Mouse (Mus musculus) spleen, adult 2 months (tissue): ENCODE measurements at regions not wholly inside any gene's neighbourhood (a gene's known extent, or its start where the extent isn't known, plus 50 kb on each side); places are given as distances from the start of the nearest gene placed in this dataset.

Source experiments
- DNase-seq, 2 experiments: peaks; one replicate each; pipeline versions ENCODE4 v3.0.0 to v3.0.0-alpha.2; 2012 to 2021; ENCODE audit warnings: low spot score in 2 of 2, low read depth in 1 of 2
- H3K27ac ChIP-seq: fragments of 200-500 bp; 2 replicates; pipeline ENCODE4 v1.5.1; 2012; ENCODE audit warnings: low read length, inconsistent platforms; ENCODE audit not compliant: insufficient read depth
- H3K27me3 ChIP-seq: fragments of 200-500 bp; 2 replicates; pipeline ENCODE4 v1.6.1; 2012; ENCODE audit warnings: mild to moderate bottlenecking, moderate library complexity, low read length, inconsistent platforms; ENCODE audit not compliant: control insufficient read depth, insufficient read depth
- H3K36me3 ChIP-seq: fragments of 200-500 bp; 2 replicates; pipeline ENCODE4 v1.6.1; 2012; ENCODE audit warnings: mild to moderate bottlenecking, low read length, inconsistent platforms; ENCODE audit not compliant: control insufficient read depth, insufficient read depth
- H3K4me1 ChIP-seq: fragments of 200-500 bp; 2 replicates; pipeline ENCODE4 v1.6.1; 2011; ENCODE audit warnings: inconsistent platforms; ENCODE audit not compliant: control insufficient read depth, insufficient read depth, insufficient read length
- H3K4me3 ChIP-seq: fragments of 200-500 bp; 2 replicates; pipeline ENCODE4 v1.5.1; 2011; ENCODE audit warnings: mild to moderate bottlenecking, inconsistent platforms; ENCODE audit not compliant: insufficient read depth, insufficient read length; ENCODE audit errors: extremely low read depth
- CTCF ChIP-seq: fragments of 200-500 bp; IDR thresholded peaks from 2 replicates; pipeline ENCODE4 v1.5.1; 2011; ENCODE audit warnings: mild to moderate bottlenecking, inconsistent platforms; ENCODE audit not compliant: insufficient read depth, insufficient read length, insufficient replicate concordance; ENCODE audit errors: extremely low read depth
- POLR2A ChIP-seq: fragments of 200-500 bp; IDR thresholded peaks from 2 replicates; pipeline ENCODE4 v1.6.1; 2011; ENCODE audit warnings: low read depth, low read length, inconsistent platforms
- WGBS: fragments of 180-500 bp; shearing (Covaris S2); methylation state at CpG from one replicate; pipeline ENCODE4 v1.1.7; 2018; 5-methylcytosine and 5-hydroxymethylcytosine counted together

DNA sequence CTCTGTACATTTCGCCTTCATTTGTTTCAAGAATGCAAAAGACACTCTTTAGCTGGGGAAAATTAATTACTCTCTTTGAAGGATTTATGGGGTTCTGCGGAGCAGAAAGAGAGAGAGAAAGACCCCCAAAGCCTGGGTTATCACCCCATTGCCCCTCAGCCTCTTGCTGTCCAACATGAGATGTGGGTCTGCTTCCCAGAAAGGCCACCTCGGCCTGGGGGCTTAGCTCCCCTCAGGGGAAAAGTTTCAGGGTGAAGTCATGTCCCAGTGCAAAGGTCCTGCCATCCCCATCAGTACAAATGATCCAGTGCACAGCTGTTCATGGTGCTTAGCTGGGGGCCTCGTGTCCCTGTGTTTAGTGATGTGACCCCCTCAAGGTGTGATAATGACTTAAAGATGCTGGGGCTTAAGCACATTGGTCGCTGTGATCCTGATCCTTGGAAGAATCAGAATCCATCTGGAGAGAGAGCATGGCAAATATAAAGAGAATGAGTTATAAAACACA is 67.5 kb upstream of the Cd180 start:
- WGBS, result 86% methylated on average over 5 of the region's 5 CpGs
- DNase-seq, result no peak
- no peak overlapping the region for H3K4me3 ChIP-seq
- no peaks in the 10 kb centered on the region for H3K27me3 ChIP-seq
- no peaks in the 10 kb centered on the region for H3K4me1 ChIP-seq
- TF ChIP-seq CTCF, result no peak
- TF ChIP-seq POLR2A, result no peak
- no peak overlapping the region for H3K27ac ChIP-seq
- H3K36me3 ChIP-seq, result no peaks in the 10 kb centered on the region

GRCm38 (mm10) chr13:102627786-102628185 is 65.6 kb upstream of the Cd180 start:
- Histone ChIP-seq H3K36me3 (no peaks in the 10 kb centered on the region), H3K4me3 (no peak overlapping the region), H3K4me1 (no peaks in the 10 kb centered on the region), H3K27me3 (no peaks in the 10 kb centered on the region), H3K27ac (no peak overlapping the region)
- no peak for TF ChIP-seq POLR2A
- TF ChIP-seq CTCF, result no peak
- 97% methylated on average over 4 of the region's 4 CpGs for WGBS
- DNase-seq, result no peak

GRCm38 (mm10) chr13:102629176-102629575 is 64.2 kb upstream of the Cd180 start:
- WGBS, result 92% methylated on average over 7 of the region's 7 CpGs
- no peaks in the 10 kb centered on the region for H3K27me3 ChIP-seq
- no peak for DNase-seq

GRCm38 (mm10) chr13:102634236-102634957 is 59.0 kb upstream of the Cd180 start:
- Histone ChIP-seq H3K36me3 (no peaks in the 10 kb centered on the region), H3K4me1 (no peaks in the 10 kb centered on the region), H3K4me3 (no peak overlapping the region), H3K27me3 (no peaks in the 10 kb centered on the region), H3K27ac (no peak overlapping the region)
- no peak for DNase-seq
- 78% methylated on average over 10 of the region's 10 CpGs for WGBS
- TF ChIP-seq POLR2A (no peak), CTCF (no peak)

More at GRCm38 (mm10) chr13:102629176-102629575, 64.2 kb upstream of the Cd180 start:
- Histone ChIP-seq H3K27ac (no peak overlapping the region), H3K4me3 (no peak overlapping the region), H3K4me1 (no peaks in the 10 kb centered on the region), H3K36me3 (no peaks in the 10 kb centered on the region)
- TF ChIP-seq POLR2A, result no peak
- TF ChIP-seq CTCF, result no peak

DNA sequence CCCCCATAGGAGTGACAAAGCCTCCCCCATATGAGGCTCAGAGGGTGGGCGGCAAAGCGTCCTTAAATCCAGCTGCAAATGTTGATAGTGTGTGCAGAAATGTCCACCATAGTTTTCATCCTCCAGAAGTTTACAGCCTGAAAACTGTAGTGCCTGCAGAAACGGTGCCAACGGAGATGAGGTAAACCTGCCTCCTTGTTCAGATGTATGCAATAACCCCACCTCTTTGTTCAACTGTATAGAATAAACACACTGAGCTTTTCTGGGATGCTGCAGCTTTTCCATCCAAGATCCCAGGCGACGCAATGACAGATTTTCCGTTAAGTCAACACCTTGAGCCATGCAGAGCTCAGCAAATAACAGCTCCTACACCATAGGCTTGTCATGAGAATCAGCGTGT is 57.3 kb upstream of the Cd180 start:
- Histone ChIP-seq H3K36me3 (no peaks in the 10 kb centered on the region), H3K4me1 (no peaks in the 10 kb centered on the region), H3K27ac (no peak overlapping the region), H3K27me3 (no peaks in the 10 kb centered on the region), H3K4me3 (no peak overlapping the region)
- no peak for TF ChIP-seq CTCF
- no peak for TF ChIP-seq POLR2A
- DNase-seq, result no peak
- 91% methylated on average over 8 of the region's 8 CpGs for WGBS

DNA sequence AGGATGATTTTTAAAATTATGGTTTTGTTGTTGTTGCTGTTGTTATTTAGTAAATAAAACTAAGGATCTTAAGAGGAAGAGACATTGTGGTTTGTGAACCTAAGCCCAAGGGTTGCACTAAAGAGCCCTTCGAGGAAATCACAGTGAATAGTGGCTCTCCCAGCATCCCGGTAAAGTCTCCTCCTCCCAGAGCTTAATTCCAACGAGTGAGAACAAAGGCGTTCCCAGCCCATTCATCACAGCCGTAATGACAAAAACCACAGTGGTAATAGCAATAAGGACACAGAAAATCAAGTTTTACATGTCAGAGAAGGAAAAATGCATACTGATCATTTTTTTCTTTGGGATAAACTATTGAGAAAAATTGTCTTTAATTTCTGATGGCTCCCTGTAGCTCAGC is 56.3 kb upstream of the Cd180 start:
- TF ChIP-seq CTCF (no peak), POLR2A (no peak)
- Histone ChIP-seq H3K27me3 (no peaks in the 10 kb centered on the region), H3K4me3 (no peak overlapping the region), H3K27ac (no peak overlapping the region), H3K36me3 (no peaks in the 10 kb centered on the region), H3K4me1 (no peaks in the 10 kb centered on the region)
- DNase-seq, result no peak
- WGBS, result 78% methylated on average over 5 of the region's 5 CpGs

DNA sequence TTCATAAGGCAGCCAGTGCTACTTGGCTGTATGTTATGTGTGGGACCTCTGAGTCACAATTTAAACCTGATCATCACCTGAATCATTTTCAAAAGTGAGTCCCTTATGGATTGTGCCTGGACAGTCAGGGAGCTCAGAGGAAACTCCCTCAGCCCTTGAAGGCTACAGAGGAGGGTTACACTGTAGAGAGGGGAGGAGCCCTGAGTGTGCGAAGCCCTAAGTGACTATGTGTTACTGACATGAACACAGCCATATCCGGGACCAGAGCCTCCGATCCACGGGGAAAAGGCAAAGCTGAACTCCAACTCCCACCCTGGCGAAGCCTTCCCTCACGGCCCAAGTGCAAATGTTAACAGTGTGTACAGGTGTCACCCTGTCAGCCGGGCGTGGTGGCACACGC is 53.7 kb upstream of the Cd180 start:
- H3K36me3 ChIP-seq, result no peaks in the 10 kb centered on the region
- DNase-seq, result no peak
- H3K27ac ChIP-seq, result no peak overlapping the region
- H3K4me1 ChIP-seq, result no peaks in the 10 kb centered on the region; the same call in 1 of the 2 replicates
- WGBS, result 94% methylated on average over 9 of the region's 9 CpGs
- TF ChIP-seq CTCF (no peak), POLR2A (no peak)
- no peak overlapping the region for H3K4me3 ChIP-seq
- no peaks in the 10 kb centered on the region for H3K27me3 ChIP-seq
